ENCODE assay signal across 19 mouse cellular contexts in genomic region chr9:71654861-71655260, GRCm38 (mm10).
A peak's percentile ranks its signal among the peaks of the same experiment; 100 is the strongest.
DNase-seq lines count a peak whose midpoint lies in the region; ATAC-seq and TF ChIP-seq lines count a peak whose summit lies in the region.
"Had no signal": no experiment of that assay in that cellular context is flagged by ENCODE, and none has a peak within 500 bp of the region (broad histone marks: within the 10 kb centered on the region; RNA-seq: fewer than 3 reads in every experiment).

No protein-coding gene starts in this region.

- no peak for ATAC-seq in heart, embryonic 12.5 days (ENCODE audit: insufficient number of reproducible peaks, low FRiP score)
- no peak for ATAC-seq in lung, postnatal 0 days
- ATAC-seq: forebrain, embryonic 13.5 days; forebrain, postnatal 0 days; intestine, embryonic 15.5 days had no signal

- H3K4me1 ChIP-seq in heart, embryonic 12.5 days (replicated peaks), result peaks cover 29% of the 10 kb centered on the region
- H3K4me1 ChIP-seq in lung, postnatal 0 days (ENCODE audit: insufficient read depth, low read depth, low read length), result peaks cover 3% of the 10 kb centered on the region; the same call in 1 of the 2 replicates
- H3K4me1 ChIP-seq: intestine, embryonic 15.5 days had no signal

- no peak overlapping the region for H3K9ac ChIP-seq in heart, embryonic 12.5 days
- no peak overlapping the region for H3K9ac ChIP-seq in lung, postnatal 0 days (replicated peaks; ENCODE audit: low read depth)
- H3K9ac ChIP-seq: forebrain, embryonic 13.5 days; forebrain, postnatal 0 days; heart, embryonic 15.5 days; hindbrain, embryonic 14.5 days; intestine, embryonic 15.5 days had no signal

- peaks cover 6% of the 10 kb centered on the region; the same call in 1 of the 2 replicates for H3K9me3 ChIP-seq in heart, embryonic 12.5 days (replicated peaks)
- no peaks in the 10 kb centered on the region for H3K9me3 ChIP-seq in lung, postnatal 0 days (ENCODE audit: low read length)
- H3K9me3 ChIP-seq: forebrain, embryonic 13.5 days; heart, embryonic 15.5 days; intestine, embryonic 15.5 days had no signal

- H3K27me3 ChIP-seq in heart, embryonic 12.5 days (replicated peaks), result no peaks in the 10 kb centered on the region
- no peaks in the 10 kb centered on the region for H3K27me3 ChIP-seq in lung, postnatal 0 days (replicated peaks; ENCODE audit: insufficient read depth, low read length)
- H3K27me3 ChIP-seq: forebrain, embryonic 13.5 days; heart, embryonic 15.5 days; intestine, embryonic 15.5 days had no signal

- no peak for TF ChIP-seq EP300 in lung, postnatal 0 days (IDR thresholded peaks at IDR 0.05)

- no peak overlapping the region for H3K4me2 ChIP-seq in heart, embryonic 12.5 days
- H3K4me2 ChIP-seq in lung, postnatal 0 days (replicated peaks; ENCODE audit: low read depth, low read length), result no peak overlapping the region
- H3K4me2 ChIP-seq: forebrain, embryonic 13.5 days; heart, embryonic 15.5 days; hindbrain, embryonic 14.5 days; intestine, embryonic 15.5 days had no signal

- H3K27ac ChIP-seq in heart, embryonic 12.5 days (ENCODE audit: poor library complexity, severe bottlenecking), result peak overlapping the region; percentile 10; the same call in 1 of the 2 replicates
- H3K27ac ChIP-seq in lung, postnatal 0 days (ENCODE audit: low read length), result no peak overlapping the region
- H3K27ac ChIP-seq: embryonic facial prominence, embryonic 10.5 days; forebrain, embryonic 13.5 days; heart, embryonic 10.5 days; hindbrain, embryonic 10.5 days; hindbrain, embryonic 14.5 days; intestine, embryonic 15.5 days had no signal

- H3K4me3 ChIP-seq in heart, embryonic 12.5 days, result no peak overlapping the region
- no peak overlapping the region for H3K4me3 ChIP-seq in lung, postnatal 0 days (ENCODE audit: low read depth, low read length)
- H3K4me3 ChIP-seq: embryonic facial prominence, embryonic 10.5 days; forebrain, embryonic 13.5 days; heart, embryonic 10.5 days; heart, embryonic 15.5 days; hindbrain, embryonic 10.5 days; intestine, embryonic 15.5 days had no signal

- WGBS in heart, embryonic 12.5 days, result 44% methylated on average over 3 of the region's 3 CpGs
- 41% methylated on average over 3 of the region's 3 CpGs for WGBS in lung, postnatal 0 days

- H3K36me3 ChIP-seq in heart, embryonic 12.5 days, result peaks cover 78% of the 10 kb centered on the region
- peaks cover 7% of the 10 kb centered on the region; the same call in 1 of the 2 replicates for H3K36me3 ChIP-seq in lung, postnatal 0 days (ENCODE audit: insufficient read depth, low read length)
- H3K36me3 ChIP-seq: hindbrain, embryonic 10.5 days; intestine, embryonic 15.5 days had no signal

- DNase-seq in adrenal gland, adult 2 months, result peak; percentile 54
- no peak for DNase-seq in adrenal gland, adult 18-20 months (ENCODE audit: low spot score in 2 of 2)
- no peak for DNase-seq in heart, adult 18-20 months
- DNase-seq in lung, postnatal 0 days (ENCODE audit: low spot score), result peak; percentile 40
- no peak for DNase-seq in lung, postnatal 4 days
- no peak for DNase-seq in gastrocnemius, postnatal 4 days (ENCODE audit: low spot score in 2 of 2)
- DNase-seq: cerebellum, adult 18-20 months; cerebellum, adult 9-11 months; cerebellum, postnatal 36 days; forebrain, postnatal 0 days; gastrocnemius, postnatal 14 days had no signal

- no peak for TF ChIP-seq CTCF in lung, postnatal 0 days (IDR thresholded peaks at IDR 0.05)

Comparison
In these comparisons a context has a peak if more than half of its experiments do, and no peak if none do; other contexts are left out.
1. DNase-seq: peak in adrenal gland, adult 2 months (single experiment) and lung, postnatal 0 days (single experiment); none in adrenal gland, adult 18-20 months (0 of 2), heart, adult 18-20 months (0 of 2), lung, postnatal 4 days (0 of 2) and gastrocnemius, postnatal 4 days (0 of 2).